Mouse (Mus musculus) C3H10T1/2 (cell line): ENCODE data around the gene Map7d1. TPM values are rescaled to one million over a fixed set of nuclear protein-coding genes. Genes with fewer than 3 reads are reported as not detected.

Source experiments
- polyA plus RNA-seq, 2 experiments: library from polyadenylated mRNA; unstranded; fragments of >200 nt; fragmentation: generic; extraction: Trizol; gene quantifications; one replicate each; pipeline ENCODE4 v1.2.1; 2012; ENCODE audit warnings: missing spikeins in 2 of 2

The Map7d1 gene
- polyA plus RNA-seq, result 100 to 1,000 TPM in 1 of 2 experiments, 10 to 100 TPM in 1; 63.4 to 111 TPM

GRCm38 (mm10) chr4:126256131-126256791 lies at the start of gene Map7d1:
Map7d1 (minus strand) TSS chr4:126256343.

GRCm38 (mm10) chr4:126286492-126286891 lies 30.3 kb upstream of the Map7d1 start, which contains the start of gene Col8a2:
Col8a2 (plus strand) TSS chr4:126286793.

GRCm38 (mm10) chr4:126262119-126262807 lies 6.1 kb upstream of the Map7d1 start, which contains the start of gene Trappc3:
Trappc3 (plus strand) TSS chr4:126262325.

DNA sequence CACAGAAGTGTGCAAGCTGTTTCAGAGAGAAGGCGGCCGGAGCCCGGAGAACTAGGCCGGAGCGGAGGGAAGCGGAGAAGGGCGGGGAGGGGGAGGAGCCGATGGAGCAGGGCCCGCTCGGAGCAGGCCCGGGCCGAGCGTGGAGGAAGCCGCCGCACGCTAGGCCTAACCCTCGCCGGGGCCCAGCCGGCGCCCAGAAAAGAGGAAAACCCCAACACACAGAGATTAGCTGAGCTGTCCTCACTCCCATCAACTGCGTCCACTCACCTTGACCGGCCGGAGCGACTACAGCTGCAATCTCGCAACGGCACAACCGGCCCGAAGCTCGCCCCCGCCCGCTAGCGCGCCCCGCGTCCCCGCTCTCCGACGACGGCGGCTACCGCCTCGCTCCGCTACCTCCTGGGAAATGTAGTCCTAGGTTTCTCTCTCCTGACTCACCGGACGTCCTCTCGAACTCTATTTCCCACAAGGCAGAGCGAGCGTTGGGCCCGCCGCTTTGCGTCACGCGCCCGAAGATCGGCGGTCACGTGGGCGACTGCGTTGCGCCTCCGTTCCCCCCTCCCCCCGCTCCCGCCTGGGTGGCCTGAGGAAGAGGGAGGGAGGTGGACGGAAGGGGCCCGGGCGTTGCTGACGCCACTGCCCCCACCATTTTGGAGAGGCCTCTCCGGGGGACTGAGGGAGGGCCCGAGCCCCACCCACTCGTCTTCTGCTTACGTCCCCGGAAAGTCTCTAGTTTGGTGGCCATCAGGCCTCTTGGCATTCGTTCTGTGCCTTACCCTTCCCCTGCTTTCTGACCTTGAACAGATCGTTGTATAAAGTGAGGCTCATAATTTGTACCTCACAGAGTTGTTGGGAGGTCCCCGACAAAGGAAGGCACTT lies 53.6 kb downstream of the Map7d1 start, which contains the start of gene Thrap3:
Gene Thrap3 (minus strand): TSS at position 458 of the 879 bp plus-strand sequence.

Other genes with a start within 250 kb of the Map7d1 start
- not detected for gene Csf3r, start 231.8 kb downstream of the Map7d1 start, polyA plus RNA-seq
- 100 to 1,000 TPM in 1 of 2 experiments, 10 to 100 TPM in 1; 71.9 to 114 TPM for gene Mrps15, start 209.4 kb downstream of the Map7d1 start, polyA plus RNA-seq
- gene Oscp1, start 197.8 kb downstream of the Map7d1 start, polyA plus RNA-seq, result 10 to 100 TPM; 26.3 to 36.2 TPM
- 10 to 100 TPM; 33.7 to 54.4 TPM for gene Lsm10, start 159.7 kb downstream of the Map7d1 start, polyA plus RNA-seq
- 1 to 10 TPM; 2.4 to 8.0 TPM for gene Stk40, start 152.4 kb downstream of the Map7d1 start, polyA plus RNA-seq
- under 1 TPM; 0.04 to 0.39 TPM for gene Eva1b, start 108.6 kb downstream of the Map7d1 start, polyA plus RNA-seq
- under 1 TPM; 0.09 to 0.22 TPM for gene Sh3d21, start 92.9 kb downstream of the Map7d1 start, polyA plus RNA-seq
- 10 to 100 TPM; 11.5 to 69.4 TPM for gene Thrap3, start 53.6 kb downstream of the Map7d1 start, polyA plus RNA-seq
- gene Trappc3, start 6.0 kb upstream of the Map7d1 start, polyA plus RNA-seq, result 100 to 1,000 TPM in 1 of 2 experiments, 10 to 100 TPM in 1; 66.0 to 113 TPM
- 10 to 100 TPM in 1 of 2 experiments, under 1 TPM in 1; 0.14 to 10.3 TPM for gene Col8a2, start 30.4 kb upstream of the Map7d1 start, polyA plus RNA-seq
- 10 to 100 TPM; 42.8 to 50.0 TPM for gene Adprhl2, start 65.4 kb upstream of the Map7d1 start, polyA plus RNA-seq
- 1 to 10 TPM in 1 of 2 experiments, under 1 TPM in 1; 0.25 to 1.0 TPM for gene Tekt2, start 69.3 kb upstream of the Map7d1 start, polyA plus RNA-seq
- 1 to 10 TPM in 1 of 2 experiments, under 1 TPM in 1; 0.48 to 2.0 TPM for gene Ago3, start 173.2 kb upstream of the Map7d1 start, polyA plus RNA-seq
- 10 to 100 TPM in 1 of 2 experiments, 1 to 10 TPM in 1; 1.8 to 16.0 TPM for gene Ago1, start 212.2 kb upstream of the Map7d1 start, polyA plus RNA-seq